Mouse (Mus musculus) bone marrow macrophage, adult 2 months (primary cell): ENCODE results near the gene Tsen15. TPM values are rescaled to one million over a fixed set of nuclear protein-coding genes. Genes with fewer than 3 reads are reported as not detected.
"Not testable (repeated sequence)": the region's sequence is repeated elsewhere in the genome, so short reads cannot be mapped to it uniquely, and the experiment has no call there.

Source experiments
- H3K27ac ChIP-seq: 2 replicates; pipeline ENCODE4 v1.5.1; 2012; ENCODE audit warnings: low read depth, low read length; ENCODE audit not compliant: insufficient read depth
- H3K4me1 ChIP-seq: 2 replicates; pipeline ENCODE4 v1.6.1; 2012; ENCODE audit warnings: low read length; ENCODE audit not compliant: control insufficient read depth, insufficient read depth
- H3K4me3 ChIP-seq: 2 replicates; pipeline ENCODE4 v1.5.1; 2012; ENCODE audit warnings: mild to moderate bottlenecking, low read length, moderate library complexity; ENCODE audit not compliant: insufficient read depth
- CTCF ChIP-seq: IDR thresholded peaks from 2 replicates; pipeline ENCODE4 v1.5.1; 2012; ENCODE audit warnings: low read depth, mild to moderate bottlenecking, low read length, moderate library complexity
- POLR2A ChIP-seq: IDR thresholded peaks from 2 replicates; pipeline ENCODE4 v1.6.1; 2012; ENCODE audit warnings: mild to moderate bottlenecking, low read depth, low read length, borderline replicate concordance
- polyA plus RNA-seq: library from polyadenylated mRNA; stranded (reverse); fragments of >200 nt; gene quantifications from 2 replicates; pipeline ENCODE4 v1.2.4, GENCODE M21; 2012; ENCODE audit not compliant: missing spikeins, insufficient read depth, insufficient read length

Gene Tsen15
- polyA plus RNA-seq, 1 experiment, result 20.2 TPM

GRCm38 (mm10) chr1:152389271-152389670 lies 2.8 kb upstream of the Tsen15 start:
- peaks cover 3% of the 10 kb centered on the region for H3K4me1 ChIP-seq
- H3K27ac ChIP-seq, result no peak overlapping the region
- TF ChIP-seq CTCF (no peak), POLR2A (no peak)
- no peak overlapping the region for H3K4me3 ChIP-seq

- peak overlapping the region; percentile 77 for H3K4me3 ChIP-seq
- not testable (repeated sequence) for H3K4me1 ChIP-seq, H3K27ac ChIP-seq
Observed at GRCm38 (mm10) chr1:152385693-152386092, 795 bp downstream of the Tsen15 start.

GRCm38 (mm10) chr1:152384589-152384988 lies 1.9 kb downstream of the Tsen15 start:
- Histone ChIP-seq H3K4me3 (no peak overlapping the region), H3K4me1 (peaks cover 6% of the 10 kb centered on the region), H3K27ac (no peak overlapping the region)
- TF ChIP-seq POLR2A (no peak), CTCF (no peak)

- TF ChIP-seq CTCF (no peak), POLR2A (no peak)
- Histone ChIP-seq H3K4me3 (no peak overlapping the region), H3K27ac (no peak overlapping the region), H3K4me1 (peaks cover 4% of the 10 kb centered on the region; the same call in 1 of the 2 replicates)
Observed at GRCm38 (mm10) chr1:152378311-152378710, 8.2 kb downstream of the Tsen15 start.

GRCm38 (mm10) chr1:152369139-152369538 lies 17.3 kb downstream of the Tsen15 start:
- H3K27ac ChIP-seq, result no peak overlapping the region
- no peak for TF ChIP-seq POLR2A
- peak; percentile 43; the same call in 1 of the 2 replicates for TF ChIP-seq CTCF
- no peak overlapping the region for H3K4me3 ChIP-seq
- no peaks in the 10 kb centered on the region for H3K4me1 ChIP-seq

- Histone ChIP-seq H3K4me3 (no peak overlapping the region), H3K27ac (no peak overlapping the region), H3K4me1 (no peaks in the 10 kb centered on the region)
- TF ChIP-seq CTCF (no peak), POLR2A (no peak)
Observed at GRCm38 (mm10) chr1:152368311-152369088, 18.0 kb downstream of the Tsen15 start.

- H3K4me3 ChIP-seq, result no peak overlapping the region
- no peaks in the 10 kb centered on the region for H3K4me1 ChIP-seq
- H3K27ac ChIP-seq, result no peak overlapping the region
- TF ChIP-seq POLR2A, result no peak
- no peak for TF ChIP-seq CTCF
Observed at GRCm38 (mm10) chr1:152356721-152357120, 29.8 kb downstream of the Tsen15 start.

GRCm38 (mm10) chr1:152347946-152348345 lies 38.5 kb downstream of the Tsen15 start:
- no peak overlapping the region for H3K27ac ChIP-seq
- H3K4me1 ChIP-seq, result no peaks in the 10 kb centered on the region
- H3K4me3 ChIP-seq, result no peak overlapping the region
- TF ChIP-seq POLR2A (no peak), CTCF (no peak)

- H3K4me1 ChIP-seq, result no peaks in the 10 kb centered on the region
- no peak for TF ChIP-seq CTCF
- no peak for TF ChIP-seq POLR2A
- no peak overlapping the region for H3K4me3 ChIP-seq
- no peak overlapping the region for H3K27ac ChIP-seq
Observed at GRCm38 (mm10) chr1:152324024-152324423, 62.5 kb downstream of the Tsen15 start.

Other genes with a start within 250 kb of the Tsen15 start
- not detected in 2 replicates for gene Colgalt2, start 13.1 kb upstream of the Tsen15 start, polyA plus RNA-seq